Mouse (Mus musculus): ENCODE data around the gene Rhbdf1.

DNA sequence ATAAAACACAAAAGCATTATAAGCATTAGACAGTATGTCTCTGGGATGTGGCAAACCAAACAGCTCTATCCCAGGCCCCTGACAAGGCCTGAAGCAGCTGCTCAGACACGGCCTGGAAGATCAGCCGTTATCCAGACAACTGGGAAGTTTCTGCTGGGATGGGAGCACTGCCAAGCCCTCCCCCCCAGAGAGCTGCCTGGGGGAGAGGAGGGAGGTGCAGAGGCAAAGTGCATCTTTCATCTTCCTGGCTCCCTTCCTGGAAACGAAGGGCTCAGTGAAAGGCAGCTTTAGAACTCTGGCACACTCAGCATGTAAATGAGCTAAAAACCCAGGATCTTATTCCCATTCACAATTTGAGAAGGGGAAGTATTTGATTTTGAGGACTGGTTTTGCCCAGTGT lies 13.5 kb upstream of the Rhbdf1 start:
- TF ChIP-seq CTCF (IDR thresholded peaks at IDR 0.05; ENCODE audit: control insufficient read depth, insufficient read depth, insufficient read length) (no peak), MAX (IDR thresholded peaks at IDR 0.05) (no peak), USF1 (IDR thresholded peaks at IDR 0.05; ENCODE audit: low read depth) (no peak), CEBPB (IDR thresholded peaks at IDR 0.05; ENCODE audit: low read depth) (no peak), FOSL1 (IDR thresholded peaks at IDR 0.05; ENCODE audit: insufficient read depth, low read length, poor library complexity, severe bottlenecking) (no peak), MYOG (IDR thresholded peaks at IDR 0.05; ENCODE audit: control insufficient read depth, extremely low read depth, insufficient read length) (no peak)
